Mouse (Mus musculus): Measurements from ENCODE around the gene Zbtb46. TPM values are rescaled to one million over a fixed set of nuclear protein-coding genes. Genes with fewer than 3 reads are reported as not detected.
A peak's percentile ranks its signal among the peaks of the same experiment; 100 is the strongest.

Gene Zbtb46
- polyA plus RNA-seq, 1 experiment from 2014 or later = 2.1 TPM

- H3K36me3 ChIP-seq (ENCODE audit: control insufficient read depth, insufficient read depth) = no peaks in the 10 kb centered on the region
- no peak overlapping the region for H3K4me2 ChIP-seq (replicated peaks; ENCODE audit: low read depth)
- no peak for TF ChIP-seq CTCF (IDR thresholded peaks at IDR 0.05; ENCODE audit: low read depth)
- no peaks in the 10 kb centered on the region for H3K4me1 ChIP-seq (replicated peaks; ENCODE audit: control insufficient read depth, insufficient read depth, low read length)
- no peak overlapping the region for H3K4me3 ChIP-seq (ENCODE audit: low read depth, low read length)
- no peak for ATAC-seq
- no peak overlapping the region for H3K27ac ChIP-seq (ENCODE audit: low read depth, low read length)
- 52% methylated on average over 2 of the region's 2 CpGs for WGBS
- H3K27me3 ChIP-seq (replicated peaks; ENCODE audit: control insufficient read depth, insufficient read depth, low read length) = no peaks in the 10 kb centered on the region
- H3K9ac ChIP-seq (ENCODE audit: low read depth, low read length) = no peak overlapping the region
- H3K9me3 ChIP-seq (ENCODE audit: control insufficient read depth) = no peaks in the 10 kb centered on the region
Measured at GRCm38 (mm10) chr2:181470285-181470684, 11.1 kb upstream of the Zbtb46 start.

GRCm38 (mm10) chr2:181465423-181465822 is 6.2 kb upstream of the Zbtb46 start:
- Histone ChIP-seq H3K9ac (ENCODE audit: low read depth, low read length) (no peak overlapping the region), H3K9me3 (ENCODE audit: control insufficient read depth) (no peaks in the 10 kb centered on the region), H3K4me2 (replicated peaks; ENCODE audit: low read depth) (no peak overlapping the region), H3K4me1 (replicated peaks; ENCODE audit: control insufficient read depth, insufficient read depth, low read length) (no peaks in the 10 kb centered on the region), H3K27me3 (replicated peaks; ENCODE audit: control insufficient read depth, insufficient read depth, low read length) (peaks cover 12% of the 10 kb centered on the region), H3K27ac (ENCODE audit: low read depth, low read length) (no peak overlapping the region), H3K36me3 (ENCODE audit: control insufficient read depth, insufficient read depth) (no peaks in the 10 kb centered on the region), H3K4me3 (ENCODE audit: low read depth, low read length) (no peak overlapping the region)
- no peak for TF ChIP-seq CTCF (IDR thresholded peaks at IDR 0.05; ENCODE audit: low read depth)
- WGBS = 56% methylated on average over 3 of the region's 3 CpGs
- ATAC-seq = no peak

GRCm38 (mm10) chr2:181463008-181463738 is 3.9 kb upstream of the Zbtb46 start:
- no peaks in the 10 kb centered on the region for H3K4me1 ChIP-seq (replicated peaks; ENCODE audit: control insufficient read depth, insufficient read depth, low read length)
- 37% methylated on average over 7 of the region's 7 CpGs for WGBS
- no peak for TF ChIP-seq CTCF (IDR thresholded peaks at IDR 0.05; ENCODE audit: low read depth)
- no peak overlapping the region for H3K4me2 ChIP-seq (replicated peaks; ENCODE audit: low read depth)
- no peak overlapping the region for H3K27ac ChIP-seq (ENCODE audit: low read depth, low read length)
- no peaks in the 10 kb centered on the region for H3K36me3 ChIP-seq (ENCODE audit: control insufficient read depth, insufficient read depth)
- H3K27me3 ChIP-seq (replicated peaks; ENCODE audit: control insufficient read depth, insufficient read depth, low read length) = peaks cover 31% of the 10 kb centered on the region
- H3K4me3 ChIP-seq (ENCODE audit: low read depth, low read length) = no peak overlapping the region
- ATAC-seq = no peak
- no peak overlapping the region for H3K9ac ChIP-seq (ENCODE audit: low read depth, low read length)
- no peaks in the 10 kb centered on the region for H3K9me3 ChIP-seq (ENCODE audit: control insufficient read depth)

- no peak for TF ChIP-seq CTCF (IDR thresholded peaks at IDR 0.05; ENCODE audit: low read depth)
- H3K9me3 ChIP-seq (ENCODE audit: control insufficient read depth) = no peaks in the 10 kb centered on the region
- no peak for ATAC-seq
- no peak overlapping the region for H3K4me3 ChIP-seq (ENCODE audit: low read depth, low read length)
- WGBS = 88% methylated on average over 1 of the region's 1 CpGs
- no peaks in the 10 kb centered on the region for H3K4me1 ChIP-seq (replicated peaks; ENCODE audit: control insufficient read depth, insufficient read depth, low read length)
- no peak overlapping the region for H3K4me2 ChIP-seq (replicated peaks; ENCODE audit: low read depth)
- no peak overlapping the region for H3K27ac ChIP-seq (ENCODE audit: low read depth, low read length)
- H3K27me3 ChIP-seq (replicated peaks; ENCODE audit: control insufficient read depth, insufficient read depth, low read length) = peaks cover 33% of the 10 kb centered on the region
- H3K36me3 ChIP-seq (ENCODE audit: control insufficient read depth, insufficient read depth) = no peaks in the 10 kb centered on the region
- no peak overlapping the region for H3K9ac ChIP-seq (ENCODE audit: low read depth, low read length)
Measured at GRCm38 (mm10) chr2:181462604-181463003, 3.4 kb upstream of the Zbtb46 start.

- 87% methylated on average over 1 of the region's 1 CpGs for WGBS
- no peak overlapping the region for H3K27ac ChIP-seq (ENCODE audit: low read depth, low read length)
- ATAC-seq = no peak
- H3K9ac ChIP-seq (ENCODE audit: low read depth, low read length) = no peak overlapping the region
- no peak overlapping the region for H3K4me2 ChIP-seq (replicated peaks; ENCODE audit: low read depth)
- H3K27me3 ChIP-seq (replicated peaks; ENCODE audit: control insufficient read depth, insufficient read depth, low read length) = peaks cover 41% of the 10 kb centered on the region
- no peak overlapping the region for H3K4me3 ChIP-seq (ENCODE audit: low read depth, low read length)
- no peaks in the 10 kb centered on the region for H3K36me3 ChIP-seq (ENCODE audit: control insufficient read depth, insufficient read depth)
- no peaks in the 10 kb centered on the region for H3K9me3 ChIP-seq (ENCODE audit: control insufficient read depth)
- no peaks in the 10 kb centered on the region for H3K4me1 ChIP-seq (replicated peaks; ENCODE audit: control insufficient read depth, insufficient read depth, low read length)
- TF ChIP-seq CTCF (IDR thresholded peaks at IDR 0.05; ENCODE audit: low read depth) = no peak
Measured at GRCm38 (mm10) chr2:181461536-181462100, 2.4 kb upstream of the Zbtb46 start.

GRCm38 (mm10) chr2:181459673-181460621 is 721 bp upstream of the Zbtb46 start:
- under 1% methylated on average over 69 of the region's 71 CpGs for WGBS
- Histone ChIP-seq H3K36me3 (ENCODE audit: control insufficient read depth, insufficient read depth) (no peaks in the 10 kb centered on the region), H3K4me1 (replicated peaks; ENCODE audit: control insufficient read depth, insufficient read depth, low read length) (no peaks in the 10 kb centered on the region), H3K4me3 (ENCODE audit: low read depth, low read length) (peak overlapping the region; percentile 86), H3K9me3 (ENCODE audit: control insufficient read depth) (no peaks in the 10 kb centered on the region), H3K27ac (ENCODE audit: low read depth, low read length) (peak overlapping the region; percentile 22), H3K4me2 (replicated peaks; ENCODE audit: low read depth) (peak overlapping the region; percentile 100), H3K9ac (ENCODE audit: low read depth, low read length) (peak overlapping the region; percentile 62), H3K27me3 (replicated peaks; ENCODE audit: control insufficient read depth, insufficient read depth, low read length) (peaks cover 47% of the 10 kb centered on the region)
- TF ChIP-seq CTCF (IDR thresholded peaks at IDR 0.05; ENCODE audit: low read depth) = peak; percentile 20; the same call in 1 of the 2 replicates
- ATAC-seq = peak; percentile 36
